In the genomic region with DNA sequence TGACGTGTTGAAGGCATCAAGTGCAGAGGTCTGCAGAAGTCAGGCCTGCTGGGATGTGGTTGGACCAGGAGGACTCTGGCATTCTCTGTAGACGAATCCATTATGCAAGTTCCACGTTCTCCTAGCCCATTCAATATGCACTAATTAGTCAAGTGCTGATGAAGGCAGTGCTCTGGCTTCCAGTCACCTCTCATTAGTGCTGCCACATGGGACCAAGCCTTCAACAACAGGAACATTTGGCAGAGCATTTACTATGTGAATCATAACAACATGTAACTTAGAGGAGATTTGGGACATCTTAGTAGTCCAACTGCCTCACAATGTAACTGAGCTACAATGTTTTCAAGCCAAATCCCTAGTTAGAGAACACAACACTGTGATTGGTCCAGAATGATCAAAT, we compare ENCODE assay signal across 28 mouse cellular contexts.
DNase-seq lines count a peak whose midpoint lies in the region; ATAC-seq and TF ChIP-seq lines count a peak whose summit lies in the region.
"Had no signal": no experiment of that assay in that cellular context is flagged by ENCODE, and none has a peak within 500 bp of the region (broad histone marks: within the 10 kb centered on the region; RNA-seq: fewer than 3 reads in every experiment).

No protein-coding gene starts in this region.

- H3K36me3 ChIP-seq in hindbrain, embryonic 16.5 days (ENCODE audit: control insufficient read depth, insufficient read depth, low read length) = no peaks in the 10 kb centered on the region
- H3K36me3 ChIP-seq in hindbrain, postnatal 0 days (ENCODE audit: insufficient read depth, low read length) = no peaks in the 10 kb centered on the region
- H3K36me3 ChIP-seq in forebrain, embryonic 14.5 days (ENCODE audit: control insufficient read depth, insufficient read depth, low read length) = no peaks in the 10 kb centered on the region
- no peaks in the 10 kb centered on the region for H3K36me3 ChIP-seq in macrophage (ENCODE audit: inconsistent target)
- H3K36me3 ChIP-seq: embryonic facial prominence, embryonic 12.5 days; heart, embryonic 10.5 days; heart, embryonic 15.5 days; hindbrain, embryonic 12.5 days; limb, embryonic 10.5 days; limb, embryonic 15.5 days; liver, embryonic 13.5 days had no signal

- H3K79me2 ChIP-seq in macrophage (ENCODE audit: inconsistent target) = no peaks in the 10 kb centered on the region

- intact Hi-C loops in left cerebral cortex, postnatal 36 days (cut with DNase I) = no loop called here

- no peak for TF ChIP-seq CTCF in hindbrain, postnatal 0 days (IDR thresholded peaks at IDR 0.05; ENCODE audit: low read depth)
- no peak for TF ChIP-seq CTCF in brain, embryonic 14.5 days (IDR thresholded peaks at IDR 0.05; ENCODE audit: borderline replicate concordance, extremely low read depth, insufficient read depth, insufficient read length)

- no peaks in the 10 kb centered on the region for H3K4me1 ChIP-seq in hindbrain, embryonic 16.5 days (ENCODE audit: control insufficient read depth, insufficient read depth, low read depth, low read length)
- no peaks in the 10 kb centered on the region for H3K4me1 ChIP-seq in hindbrain, postnatal 0 days (ENCODE audit: insufficient read depth, low read length)
- no peaks in the 10 kb centered on the region for H3K4me1 ChIP-seq in forebrain, embryonic 14.5 days (ENCODE audit: control insufficient read depth, insufficient read depth, low read length)
- H3K4me1 ChIP-seq: embryonic facial prominence, embryonic 12.5 days; heart, embryonic 10.5 days; heart, embryonic 15.5 days; hindbrain, embryonic 12.5 days; limb, embryonic 10.5 days; limb, embryonic 15.5 days; liver, embryonic 13.5 days had no signal

- ATAC-seq in hindbrain, embryonic 16.5 days = 0 out of 2 replicates have a peak, but pooled peaks have one; percentile 20
- ATAC-seq in hindbrain, postnatal 0 days = no peak
- peak; percentile 76 for ATAC-seq in forebrain, embryonic 14.5 days
- ATAC-seq: CD4-positive, CD25-positive, alpha-beta regulatory T cell, adult 4 months; inflammation-experienced regulatory T-cells, adult 6 months; midbrain, embryonic 16.5 days had no signal

- no peak overlapping the region for H3K27ac ChIP-seq in hindbrain, embryonic 16.5 days (ENCODE audit: low read depth, low read length)
- H3K27ac ChIP-seq in hindbrain, postnatal 0 days = no peak overlapping the region
- no peak overlapping the region for H3K27ac ChIP-seq in forebrain, embryonic 14.5 days (ENCODE audit: low read depth, low read length)
- H3K27ac ChIP-seq in macrophage = 0 out of 2 replicates have a peak overlapping the region, but pooled peaks have one; percentile 75
- H3K27ac ChIP-seq: embryonic facial prominence, embryonic 12.5 days; heart, embryonic 10.5 days; heart, embryonic 15.5 days; hindbrain, embryonic 12.5 days; limb, embryonic 10.5 days; limb, embryonic 15.5 days; liver, embryonic 13.5 days had no signal

- no peak for DNase-seq in hindbrain, postnatal 0 days (ENCODE audit: low spot score)
- peak; percentile 74 for DNase-seq in brain, embryonic 14.5 days (ENCODE audit: low read depth)
- DNase-seq in forebrain, embryonic 14.5 days (ENCODE audit: low spot score) = peak; percentile 55
- DNase-seq in left cerebral cortex, postnatal 36 days (ENCODE audit: low spot score in 2 of 2) = no peak
- no peak for DNase-seq in kidney, adult 18-20 months
- no peak for DNase-seq in cerebellum, adult 11-12 months
- DNase-seq: adrenal gland, adult 2 months; cerebellum, postnatal 14 days; gastrocnemius, postnatal 14 days; kidney, adult 2 months; kidney, postnatal 36 days; layer of hippocampus, postnatal 36 days; liver, embryonic 13.5 days; lung, adult 2 months; lung, postnatal 10 days; thymus, postnatal 4 days had no signal

- no peak overlapping the region for H3K4me2 ChIP-seq in hindbrain, embryonic 16.5 days (ENCODE audit: low read length)
- no peak overlapping the region for H3K4me2 ChIP-seq in hindbrain, postnatal 0 days (ENCODE audit: low read depth, low read length)
- H3K4me2 ChIP-seq in forebrain, embryonic 14.5 days (ENCODE audit: low read length) = no peak overlapping the region
- H3K4me2 ChIP-seq: embryonic facial prominence, embryonic 12.5 days; heart, embryonic 15.5 days; hindbrain, embryonic 12.5 days; limb, embryonic 15.5 days; liver, embryonic 13.5 days had no signal

- H3K9ac ChIP-seq in hindbrain, embryonic 16.5 days (ENCODE audit: low read depth, low read length) = no peak overlapping the region
- H3K9ac ChIP-seq in hindbrain, postnatal 0 days (replicated peaks; ENCODE audit: low read length) = no peak overlapping the region
- H3K9ac ChIP-seq in forebrain, embryonic 14.5 days (ENCODE audit: low read length) = no peak overlapping the region
- H3K9ac ChIP-seq: embryonic facial prominence, embryonic 12.5 days; heart, embryonic 15.5 days; hindbrain, embryonic 12.5 days; limb, embryonic 15.5 days; liver, embryonic 13.5 days had no signal

- 53% methylated on average over 3 of the region's 3 CpGs for WGBS in hindbrain, embryonic 16.5 days
- 49% methylated on average over 3 of the region's 3 CpGs for WGBS in hindbrain, postnatal 0 days
- WGBS in forebrain, embryonic 14.5 days = 23% methylated on average over 3 of the region's 3 CpGs
- WGBS in macrophage (ENCODE audit: missing documents) = 89% methylated on average over 3 of the region's 3 CpGs

- no peak for TF ChIP-seq POLR2A in brain, embryonic 14.5 days (IDR thresholded peaks at IDR 0.05; ENCODE audit: borderline replicate concordance, extremely low read depth, insufficient read depth, insufficient read length, poor library complexity, severe bottlenecking)

- no peaks in the 10 kb centered on the region for H3K9me3 ChIP-seq in hindbrain, embryonic 16.5 days (ENCODE audit: control insufficient read depth, low read length)
- no peaks in the 10 kb centered on the region for H3K9me3 ChIP-seq in hindbrain, postnatal 0 days (ENCODE audit: low read length)
- no peaks in the 10 kb centered on the region for H3K9me3 ChIP-seq in forebrain, embryonic 14.5 days (replicated peaks; ENCODE audit: control insufficient read depth, low read length)
- H3K9me3 ChIP-seq: embryonic facial prominence, embryonic 12.5 days; heart, embryonic 10.5 days; heart, embryonic 15.5 days; hindbrain, embryonic 12.5 days; limb, embryonic 10.5 days; limb, embryonic 15.5 days; liver, embryonic 13.5 days had no signal

- no peaks in the 10 kb centered on the region for H3K27me3 ChIP-seq in hindbrain, embryonic 16.5 days (replicated peaks; ENCODE audit: control insufficient read depth, insufficient read depth, low read length)
- H3K27me3 ChIP-seq in hindbrain, postnatal 0 days (ENCODE audit: insufficient read depth, low read length) = no peaks in the 10 kb centered on the region
- no peaks in the 10 kb centered on the region for H3K27me3 ChIP-seq in forebrain, embryonic 14.5 days (replicated peaks; ENCODE audit: control insufficient read depth, insufficient read depth, low read length)
- H3K27me3 ChIP-seq: embryonic facial prominence, embryonic 12.5 days; heart, embryonic 15.5 days; hindbrain, embryonic 12.5 days; limb, embryonic 15.5 days; liver, embryonic 13.5 days had no signal

- no peak overlapping the region for H3K4me3 ChIP-seq in hindbrain, embryonic 16.5 days (ENCODE audit: low read length)
- H3K4me3 ChIP-seq in hindbrain, postnatal 0 days (ENCODE audit: low read length) = no peak overlapping the region
- no peak overlapping the region for H3K4me3 ChIP-seq in forebrain, embryonic 14.5 days (ENCODE audit: low read depth, low read length)
- H3K4me3 ChIP-seq in macrophage (ENCODE audit: inconsistent target) = no peak overlapping the region
- H3K4me3 ChIP-seq: embryonic facial prominence, embryonic 12.5 days; erythroblast, embryonic 14.5 days; heart, embryonic 10.5 days; heart, embryonic 15.5 days; hindbrain, embryonic 12.5 days; limb, embryonic 10.5 days; limb, embryonic 15.5 days; liver, embryonic 13.5 days had no signal

Comparison
In these comparisons a context has a peak if more than half of its experiments do, and no peak if none do; other contexts are left out.
1. DNase-seq: peak in brain, embryonic 14.5 days (single experiment) and forebrain, embryonic 14.5 days (single experiment); none in hindbrain, postnatal 0 days (single experiment), left cerebral cortex, postnatal 36 days (0 of 2), kidney, adult 18-20 months (single experiment) and cerebellum, adult 11-12 months (single experiment).